Mouse (Mus musculus): ENCODE data around the gene Dnm3.

GRCm38 (mm10) chr1:162458711-162459110, 19.1 kb downstream of the Dnm3 start:
- TF ChIP-seq POLR2A (IDR thresholded peaks at IDR 0.05; ENCODE audit: borderline replicate concordance, control insufficient read depth, low read depth, low read length) (no peak), CTCF (IDR thresholded peaks at IDR 0.05; ENCODE audit: control insufficient read depth, insufficient read depth, low read length) (no peak)
